Mouse (Mus musculus) cortical plate, adult 2 months (tissue): ENCODE data around the gene Rad51. TPM values are rescaled to one million over a fixed set of nuclear protein-coding genes. Genes with fewer than 3 reads are reported as not detected.
A peak's percentile ranks its signal among the peaks of the same experiment; 100 is the strongest.

ENCODE experiments used
- H3K27ac ChIP-seq: fragments of 200-500 bp; 2 replicates; pipeline ENCODE4 v1.5.1; 2012; ENCODE audit warnings: low read length, control low read depth, inconsistent platforms; ENCODE audit not compliant: insufficient read depth
- H3K4me1 ChIP-seq: fragments of 200-500 bp; 2 replicates; pipeline ENCODE4 v1.6.1; 2011; ENCODE audit warnings: low read length; ENCODE audit not compliant: control insufficient read depth, insufficient read depth
- H3K4me3 ChIP-seq: fragments of 200-500 bp; 2 replicates; pipeline ENCODE4 v1.5.1; 2011; ENCODE audit warnings: mild to moderate bottlenecking, low read length, control low read depth; ENCODE audit not compliant: insufficient read depth
- CTCF ChIP-seq: fragments of 200-500 bp; IDR thresholded peaks from 2 replicates; pipeline ENCODE4 v1.5.1; 2011; ENCODE audit warnings: mild to moderate bottlenecking, control low read depth, low read length; ENCODE audit not compliant: insufficient read depth; ENCODE audit errors: extremely low read depth
- POLR2A ChIP-seq: fragments of 200-500 bp; IDR thresholded peaks from 2 replicates; pipeline ENCODE4 v1.6.1; 2011; ENCODE audit warnings: mild to moderate bottlenecking, low read length, control low read depth; ENCODE audit not compliant: insufficient read depth; ENCODE audit errors: extremely low read depth
- polyA plus RNA-seq: library from polyadenylated mRNA; depleted of rRNA; stranded (reverse); fragments of >200 nt; gene quantifications from 2 replicates; pipeline ENCODE4 v1.2.3, GENCODE M21; 2012; rRNA removed

The Rad51 gene
- 1.4 and 1.6 TPM in 2 replicates for polyA plus RNA-seq

GRCm38 (mm10) chr2:119112438-119113112 lies at the start of gene Rad51:
TSS of gene Rad51 (plus strand) at chr2:119112793.
- TF ChIP-seq POLR2A: peak; percentile 80
- TF ChIP-seq CTCF: no peak
- H3K4me3 ChIP-seq: peak within 1 kb of the TSS; percentile 70
- peak within 1 kb of the TSS; percentile 71 for H3K27ac ChIP-seq
- H3K4me1 ChIP-seq: no peaks in the 10 kb centered on the region

- H3K4me1 ChIP-seq: no peaks in the 10 kb centered on the region
- TF ChIP-seq CTCF: no peak
- no peak for TF ChIP-seq POLR2A
- no peak overlapping the region for H3K4me3 ChIP-seq
- H3K27ac ChIP-seq: no peak overlapping the region
Measured at GRCm38 (mm10) chr2:119072397-119072796, 40.2 kb upstream of the Rad51 start.

- Histone ChIP-seq H3K4me1 (no peaks in the 10 kb centered on the region), H3K4me3 (no peak overlapping the region), H3K27ac (no peak overlapping the region)
- TF ChIP-seq POLR2A: no peak
- no peak for TF ChIP-seq CTCF
Measured at GRCm38 (mm10) chr2:119086156-119086555, 26.4 kb upstream of the Rad51 start.

GRCm38 (mm10) chr2:119101552-119101951 lies 11.0 kb upstream of the Rad51 start:
- TF ChIP-seq POLR2A (no peak), CTCF (no peak)
- Histone ChIP-seq H3K4me1 (no peaks in the 10 kb centered on the region), H3K27ac (no peak overlapping the region), H3K4me3 (no peak overlapping the region)

- Histone ChIP-seq H3K4me1 (no peaks in the 10 kb centered on the region), H3K4me3 (no peak overlapping the region), H3K27ac (no peak overlapping the region)
- TF ChIP-seq CTCF: no peak
Measured at GRCm38 (mm10) chr2:119106583-119106982, 6.0 kb upstream of the Rad51 start.

GRCm38 (mm10) chr2:119108554-119108953 lies 4.0 kb upstream of the Rad51 start:
- TF ChIP-seq POLR2A: no peak
- TF ChIP-seq CTCF: no peak
- Histone ChIP-seq H3K27ac (no peak overlapping the region), H3K4me1 (no peaks in the 10 kb centered on the region), H3K4me3 (no peak overlapping the region)

GRCm38 (mm10) chr2:119111060-119111459 lies 1.5 kb upstream of the Rad51 start:
- no peak for TF ChIP-seq POLR2A
- no peak for TF ChIP-seq CTCF
- H3K4me3 ChIP-seq: no peak overlapping the region
- no peak overlapping the region for H3K27ac ChIP-seq
- no peaks in the 10 kb centered on the region for H3K4me1 ChIP-seq

- no peak for TF ChIP-seq CTCF
- TF ChIP-seq POLR2A: no peak
- Histone ChIP-seq H3K4me3 (peak overlapping the region; percentile 70; the same call in 1 of the 2 replicates), H3K4me1 (no peaks in the 10 kb centered on the region), H3K27ac (no peak overlapping the region)
Measured at GRCm38 (mm10) chr2:119113121-119113925, 730 bp downstream of the Rad51 start.

- Histone ChIP-seq H3K4me3 (no peak overlapping the region), H3K4me1 (no peaks in the 10 kb centered on the region), H3K27ac (no peak overlapping the region)
- TF ChIP-seq CTCF (no peak), POLR2A (no peak)
Measured at GRCm38 (mm10) chr2:119136346-119136898, 23.8 kb downstream of the Rad51 start.

GRCm38 (mm10) chr2:119145199-119145598 lies 32.6 kb downstream of the Rad51 start:
- no peak for TF ChIP-seq POLR2A
- TF ChIP-seq CTCF: no peak
- peaks cover 4% of the 10 kb centered on the region for H3K4me1 ChIP-seq
- H3K27ac ChIP-seq: no peak overlapping the region
- H3K4me3 ChIP-seq: no peak overlapping the region
